Mouse (Mus musculus): ENCODE data around the gene Tnks2.

GRCm38 (mm10) chr19:36836035-36836434 is 2.0 kb downstream of the Tnks2 start:
- TF ChIP-seq POLR2A (IDR thresholded peaks at IDR 0.05; ENCODE audit: insufficient read depth, low read depth, low read length) (no peak), CTCF (IDR thresholded peaks at IDR 0.05; ENCODE audit: insufficient read depth, low read depth, low read length) (no peak)
